Mouse (Mus musculus) lung, postnatal 25 days (tissue): ENCODE measurements around the gene Neil1.

Experiments
- DNase-seq: peaks from one replicate; pipeline ENCODE4 v3.0.0; 2022; ENCODE audit warnings: low spot score

The Neil1 gene

GRCm38 (mm10) chr9:57139110-57139509, 9.0 kb downstream of the Neil1 start:
- no peak for DNase-seq

GRCm38 (mm10) chr9:57138507-57138906, 9.6 kb downstream of the Neil1 start:
- DNase-seq, result no peak

- DNase-seq, result no peak
Observed at GRCm38 (mm10) chr9:57137777-57138176, 10.3 kb downstream of the Neil1 start.

- DNase-seq, result no peak
Observed at GRCm38 (mm10) chr9:57137246-57137645, 10.9 kb downstream of the Neil1 start.

- peak; percentile 92 for DNase-seq
Observed at GRCm38 (mm10) chr9:57130577-57131433, 17.3 kb downstream of the Neil1 start, which contains the start of gene Man2c1. TSS of gene Man2c1 (plus strand) at chr9:57130690.

GRCm38 (mm10) chr9:57129641-57130040, 18.5 kb downstream of the Neil1 start:
- DNase-seq, result no peak

- no peak for DNase-seq
Observed at GRCm38 (mm10) chr9:57117261-57117755, 30.8 kb downstream of the Neil1 start.
